Mouse (Mus musculus) retina, postnatal 7 days (tissue): ENCODE data around the gene Nkiras1.

Source experiments
- DNase-seq: peaks from one replicate; pipeline ENCODE4 v3.0.0-alpha.2; 2012; ENCODE audit warnings: low read depth, low spot score

Nkiras1 gene

GRCm38 (mm10) chr14:18274526-18274925 lies 3.6 kb downstream of the Nkiras1 start:
- DNase-seq = no peak

GRCm38 (mm10) chr14:18280375-18280774 lies 9.4 kb downstream of the Nkiras1 start:
- DNase-seq = no peak

- DNase-seq = no peak
Observed at GRCm38 (mm10) chr14:18284581-18284980, 13.6 kb downstream of the Nkiras1 start.

GRCm38 (mm10) chr14:18285476-18285875 lies 14.5 kb downstream of the Nkiras1 start:
- no peak for DNase-seq

GRCm38 (mm10) chr14:18286441-18286840 lies 15.5 kb downstream of the Nkiras1 start:
- no peak for DNase-seq

GRCm38 (mm10) chr14:18287391-18287790 lies 16.5 kb downstream of the Nkiras1 start:
- DNase-seq = no peak

- DNase-seq = no peak
Observed at GRCm38 (mm10) chr14:18292111-18292510, 21.2 kb downstream of the Nkiras1 start.

GRCm38 (mm10) chr14:18292578-18292977 lies 21.6 kb downstream of the Nkiras1 start:
- DNase-seq = no peak

- DNase-seq = no peak
Observed at GRCm38 (mm10) chr14:18297441-18297840, 26.5 kb downstream of the Nkiras1 start.

GRCm38 (mm10) chr14:18298874-18299273 lies 27.9 kb downstream of the Nkiras1 start:
- no peak for DNase-seq

- DNase-seq = no peak
Observed at GRCm38 (mm10) chr14:18300676-18301075, 29.7 kb downstream of the Nkiras1 start.

- DNase-seq = no peak
Observed at GRCm38 (mm10) chr14:18301591-18301990, 30.7 kb downstream of the Nkiras1 start.

- DNase-seq = no peak
Observed at GRCm38 (mm10) chr14:18302750-18303149, 31.8 kb downstream of the Nkiras1 start.

- no peak for DNase-seq
Observed at GRCm38 (mm10) chr14:18303262-18303661, 32.3 kb downstream of the Nkiras1 start.

GRCm38 (mm10) chr14:18304165-18304564 lies 33.2 kb downstream of the Nkiras1 start:
- DNase-seq = no peak

GRCm38 (mm10) chr14:18317457-18318411 lies 46.8 kb downstream of the Nkiras1 start:
- no peak for DNase-seq

GRCm38 (mm10) chr14:18326968-18327672 lies 56.2 kb downstream of the Nkiras1 start:
- peak; percentile 20 for DNase-seq

GRCm38 (mm10) chr14:18330789-18331692 lies 60.1 kb downstream of the Nkiras1 start:
- peak; percentile 8 for DNase-seq

- DNase-seq = peak; percentile 53
Observed at GRCm38 (mm10) chr14:18331693-18332131, 60.8 kb downstream of the Nkiras1 start, which contains the start of gene Ube2e1. Gene Ube2e1 (minus strand): TSS chr14:18331859.
